Mouse (Mus musculus): ENCODE data around the gene Mymx. TPM values are rescaled to one million over a fixed set of nuclear protein-coding genes. Genes with fewer than 3 reads are reported as not detected.

Mymx gene
- polyA plus RNA-seq, 1 experiment from 2014 or later = 5.6 TPM

GRCm38 (mm10) chr17:45556107-45556489 lies 45.8 kb downstream of the Mymx start:
- H3K9me3 ChIP-seq (replicated peaks; ENCODE audit: control insufficient read depth, low read length) = no peaks in the 10 kb centered on the region
- H3K4me3 ChIP-seq (ENCODE audit: low read depth, low read length) = peak overlapping the region; percentile 66
- H3K4me2 ChIP-seq (ENCODE audit: low read depth, low read length) = peak overlapping the region; percentile 96
- no peak for ATAC-seq (replicated peaks; ENCODE audit: insufficient number of reproducible peaks, low FRiP score, low TSS enrichment, low read depth)
- DNase-seq (ENCODE audit: low spot score) = no peak
- WGBS = 5% methylated on average over 13 of the region's 14 CpGs
- no peaks in the 10 kb centered on the region for H3K36me3 ChIP-seq (replicated peaks; ENCODE audit: control insufficient read depth, insufficient read depth, low read depth, low read length)
- 0 out of 2 replicates have a peak, but pooled peaks cover 2% of the 10 kb centered on the region for H3K27me3 ChIP-seq (ENCODE audit: control insufficient read depth, insufficient read depth, low read length)
- H3K4me1 ChIP-seq (ENCODE audit: control insufficient read depth, insufficient read depth, low read length) = peaks cover 5% of the 10 kb centered on the region; the same call in 1 of the 2 replicates
- no peak overlapping the region for H3K27ac ChIP-seq (replicated peaks; ENCODE audit: low read depth, low read length)
- H3K9ac ChIP-seq (replicated peaks; ENCODE audit: low read length) = peak overlapping the region; percentile 82

GRCm38 (mm10) chr17:45555452-45556106 lies 46.3 kb downstream of the Mymx start, which contains the start of gene Nfkbie:
Gene Nfkbie (plus strand): TSS chr17:45555703.
- Histone ChIP-seq H3K27ac (replicated peaks; ENCODE audit: low read depth, low read length) (no peak within 1 kb of the TSS), H3K4me1 (ENCODE audit: control insufficient read depth, insufficient read depth, low read length) (peaks cover 5% of the 10 kb centered on the region; the same call in 1 of the 2 replicates), H3K4me3 (ENCODE audit: low read depth, low read length) (peak within 1 kb of the TSS; percentile 66), H3K9ac (replicated peaks; ENCODE audit: low read length) (peak within 1 kb of the TSS; percentile 82), H3K4me2 (ENCODE audit: low read depth, low read length) (peak within 1 kb of the TSS; percentile 96), H3K9me3 (replicated peaks; ENCODE audit: control insufficient read depth, low read length) (no peaks in the 10 kb centered on the region), H3K36me3 (replicated peaks; ENCODE audit: control insufficient read depth, insufficient read depth, low read depth, low read length) (no peaks in the 10 kb centered on the region), H3K27me3 (ENCODE audit: control insufficient read depth, insufficient read depth, low read length) (0 out of 2 replicates have a peak, but pooled peaks cover 2% of the 10 kb centered on the region)
- ATAC-seq (replicated peaks; ENCODE audit: insufficient number of reproducible peaks, low FRiP score, low TSS enrichment, low read depth) = peak; percentile 63
- under 1% methylated on average over 45 of the region's 45 CpGs for WGBS
- peak; percentile 97 for DNase-seq (ENCODE audit: low spot score)

GRCm38 (mm10) chr17:45554420-45554819 lies 47.5 kb downstream of the Mymx start:
- peaks cover 5% of the 10 kb centered on the region; the same call in 1 of the 2 replicates for H3K4me1 ChIP-seq (ENCODE audit: control insufficient read depth, insufficient read depth, low read length)
- H3K4me2 ChIP-seq (ENCODE audit: low read depth, low read length) = no peak overlapping the region
- ATAC-seq (replicated peaks; ENCODE audit: insufficient number of reproducible peaks, low FRiP score, low TSS enrichment, low read depth) (no peak), DNase-seq (ENCODE audit: low spot score) (no peak)
- H3K27ac ChIP-seq (replicated peaks; ENCODE audit: low read depth, low read length) = no peak overlapping the region
- no peak overlapping the region for H3K9ac ChIP-seq (replicated peaks; ENCODE audit: low read length)
- WGBS = 56% methylated on average over 1 of the region's 1 CpGs
- H3K9me3 ChIP-seq (replicated peaks; ENCODE audit: control insufficient read depth, low read length) = no peaks in the 10 kb centered on the region
- H3K36me3 ChIP-seq (replicated peaks; ENCODE audit: control insufficient read depth, insufficient read depth, low read depth, low read length) = no peaks in the 10 kb centered on the region
- H3K27me3 ChIP-seq (ENCODE audit: control insufficient read depth, insufficient read depth, low read length) = 0 out of 2 replicates have a peak, but pooled peaks cover 2% of the 10 kb centered on the region
- no peak overlapping the region for H3K4me3 ChIP-seq (ENCODE audit: low read depth, low read length)

- Histone ChIP-seq H3K36me3 (replicated peaks; ENCODE audit: control insufficient read depth, insufficient read depth, low read depth, low read length) (no peaks in the 10 kb centered on the region), H3K9me3 (replicated peaks; ENCODE audit: control insufficient read depth, low read length) (no peaks in the 10 kb centered on the region), H3K9ac (replicated peaks; ENCODE audit: low read length) (no peak overlapping the region), H3K4me1 (ENCODE audit: control insufficient read depth, insufficient read depth, low read length) (peaks cover 5% of the 10 kb centered on the region; the same call in 1 of the 2 replicates), H3K27ac (replicated peaks; ENCODE audit: low read depth, low read length) (no peak overlapping the region), H3K27me3 (ENCODE audit: control insufficient read depth, insufficient read depth, low read length) (0 out of 2 replicates have a peak, but pooled peaks cover 5% of the 10 kb centered on the region), H3K4me2 (ENCODE audit: low read depth, low read length) (no peak overlapping the region), H3K4me3 (ENCODE audit: low read depth, low read length) (no peak overlapping the region)
- WGBS = 78% methylated on average over 3 of the region's 3 CpGs
- no peak for DNase-seq (ENCODE audit: low spot score)
- no peak for ATAC-seq (replicated peaks; ENCODE audit: insufficient number of reproducible peaks, low FRiP score, low TSS enrichment, low read depth)
Observed at GRCm38 (mm10) chr17:45553065-45553464, 48.8 kb downstream of the Mymx start.

- WGBS = 3% methylated on average over 8 of the region's 8 CpGs
- no peak for ATAC-seq (replicated peaks; ENCODE audit: insufficient number of reproducible peaks, low FRiP score, low TSS enrichment, low read depth)
- no peak overlapping the region for H3K4me3 ChIP-seq (ENCODE audit: low read depth, low read length)
Observed at GRCm38 (mm10) chr17:45551816-45552451, 50.0 kb downstream of the Mymx start.

GRCm38 (mm10) chr17:45551249-45551796 lies 50.6 kb downstream of the Mymx start:
- DNase-seq (ENCODE audit: low spot score) (no peak), ATAC-seq (replicated peaks; ENCODE audit: insufficient number of reproducible peaks, low FRiP score, low TSS enrichment, low read depth) (no peak)
- Histone ChIP-seq H3K4me3 (ENCODE audit: low read depth, low read length) (no peak overlapping the region), H3K27ac (replicated peaks; ENCODE audit: low read depth, low read length) (no peak overlapping the region), H3K4me2 (ENCODE audit: low read depth, low read length) (no peak overlapping the region), H3K9me3 (replicated peaks; ENCODE audit: control insufficient read depth, low read length) (no peaks in the 10 kb centered on the region), H3K4me1 (ENCODE audit: control insufficient read depth, insufficient read depth, low read length) (peaks cover 4% of the 10 kb centered on the region; the same call in 1 of the 2 replicates), H3K36me3 (replicated peaks; ENCODE audit: control insufficient read depth, insufficient read depth, low read depth, low read length) (no peaks in the 10 kb centered on the region; the same call in 1 of the 2 replicates), H3K9ac (replicated peaks; ENCODE audit: low read length) (no peak overlapping the region), H3K27me3 (ENCODE audit: control insufficient read depth, insufficient read depth, low read length) (peaks cover 15% of the 10 kb centered on the region)
- WGBS = 47% methylated on average over 7 of the region's 7 CpGs

More at GRCm38 (mm10) chr17:45551816-45552451, 50.0 kb downstream of the Mymx start:
- H3K4me2 ChIP-seq (ENCODE audit: low read depth, low read length) = no peak overlapping the region
- H3K9me3 ChIP-seq (replicated peaks; ENCODE audit: control insufficient read depth, low read length) = no peaks in the 10 kb centered on the region
- H3K27ac ChIP-seq (replicated peaks; ENCODE audit: low read depth, low read length) = no peak overlapping the region
- peak; percentile 86 for DNase-seq (ENCODE audit: low spot score)
- peaks cover 5% of the 10 kb centered on the region; the same call in 1 of the 2 replicates for H3K4me1 ChIP-seq (ENCODE audit: control insufficient read depth, insufficient read depth, low read length)
- peaks cover 11% of the 10 kb centered on the region for H3K27me3 ChIP-seq (ENCODE audit: control insufficient read depth, insufficient read depth, low read length)
- no peaks in the 10 kb centered on the region for H3K36me3 ChIP-seq (replicated peaks; ENCODE audit: control insufficient read depth, insufficient read depth, low read depth, low read length)
- H3K9ac ChIP-seq (replicated peaks; ENCODE audit: low read length) = no peak overlapping the region
